Mouse (Mus musculus): ENCODE data around the gene St7l. TPM values are rescaled to one million over a fixed set of nuclear protein-coding genes. Genes with fewer than 3 reads are reported as not detected.
A peak's percentile ranks its signal among the peaks of the same experiment; 100 is the strongest.

The St7l gene
- polyA plus RNA-seq, 1 experiment = 7.4 TPM

DNA sequence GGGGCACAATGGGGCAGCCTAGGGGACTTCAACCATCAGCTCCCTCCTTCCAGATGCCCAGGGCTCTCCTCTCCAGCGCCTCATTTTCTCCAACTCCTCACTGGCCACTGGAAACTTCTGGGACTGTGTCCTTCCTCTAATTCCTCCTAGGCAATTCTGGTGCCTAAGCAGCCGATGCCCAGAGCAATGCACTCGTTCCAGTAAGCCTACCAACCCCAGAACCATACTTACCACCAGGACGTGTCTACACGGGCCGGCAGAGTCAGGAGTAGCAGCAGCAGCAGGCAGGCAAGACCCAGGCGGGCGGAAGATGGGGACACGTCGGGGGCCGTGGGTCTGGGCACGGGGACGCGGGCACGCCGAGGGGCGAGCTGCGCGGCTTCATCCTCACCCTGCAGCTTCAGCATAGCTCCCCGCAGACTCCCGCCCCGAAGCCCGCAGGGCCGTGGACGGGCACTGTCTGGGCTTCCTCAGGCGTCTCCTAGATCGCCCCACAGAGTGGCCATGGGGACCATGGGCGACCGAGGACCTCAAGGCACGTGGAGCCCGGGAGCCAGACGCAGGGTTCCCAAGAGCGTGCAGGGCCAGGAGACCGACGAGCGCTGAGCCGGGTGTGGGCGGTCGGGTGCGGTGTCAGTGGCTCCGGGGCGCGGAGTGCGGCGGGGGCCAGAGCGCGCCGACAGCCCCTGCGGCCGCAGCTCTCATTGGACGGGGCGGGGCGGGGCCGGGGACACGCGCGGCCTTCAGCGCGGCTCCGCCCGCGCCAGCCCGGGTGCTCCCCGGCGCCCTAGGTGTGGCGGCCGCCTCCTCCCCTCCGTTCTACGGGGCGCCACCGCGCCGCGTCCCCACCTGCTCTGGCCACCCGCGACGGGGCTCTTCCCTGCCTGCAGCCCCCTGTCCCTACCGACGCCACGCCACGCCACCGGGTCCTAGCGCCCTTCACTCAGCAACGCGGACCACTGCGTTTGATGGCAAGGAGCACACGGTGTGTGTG lies 97.6 kb downstream of the St7l start, which contains the start of gene Wnt2b:
Gene Wnt2b (minus strand): TSS at position 856 of the 994 bp plus-strand sequence.
- DNase-seq = no peak
- Histone ChIP-seq H3K27me3 (replicated peaks; ENCODE audit: control insufficient read depth, insufficient read depth, low read length) (peaks cover 3% of the 10 kb centered on the region; the same call in 1 of the 2 replicates), H3K4me1 (ENCODE audit: control insufficient read depth, insufficient read depth, low read length) (no peaks in the 10 kb centered on the region), H3K27ac (ENCODE audit: insufficient read depth, low read depth, low read length) (no peak within 1 kb of the TSS), H3K4me3 (ENCODE audit: insufficient read depth, low read depth, low read length) (peak within 1 kb of the TSS; percentile 40), H3K36me3 (ENCODE audit: control insufficient read depth, insufficient read depth, low read length) (no peaks in the 10 kb centered on the region)
- TF ChIP-seq POLR2A (IDR thresholded peaks at IDR 0.05; ENCODE audit: low read depth, low read length) (no peak), CTCF (conservative IDR thresholded peaks at IDR 0.05; ENCODE audit: insufficient read depth, insufficient read length, low read depth, low read length) (no peak)
- WGBS = 2% methylated on average over 84 of the region's 87 CpGs

DNA sequence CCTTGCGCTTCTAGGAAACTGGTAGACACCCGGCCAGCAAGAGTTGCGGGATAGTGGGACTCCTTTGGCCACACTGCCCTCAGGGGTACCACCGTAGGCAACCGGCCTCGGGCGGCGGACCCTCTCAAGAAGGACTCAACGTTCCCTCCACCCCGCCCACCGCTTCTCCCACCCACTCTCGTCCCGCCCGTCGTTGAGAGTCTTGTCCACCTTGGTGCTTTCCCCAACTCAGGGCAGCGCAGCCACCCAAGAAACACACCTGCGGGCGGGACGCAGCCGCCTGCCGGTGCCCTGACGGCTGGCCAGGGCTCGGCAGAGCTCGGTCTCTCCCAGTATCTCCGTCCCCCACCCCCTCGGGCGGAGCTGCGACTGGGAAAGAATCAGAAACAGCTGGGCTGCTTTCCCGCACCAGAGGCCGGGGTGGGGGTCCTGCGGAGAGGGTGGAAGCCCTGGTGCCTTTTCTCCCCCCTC lies 98.4 kb downstream of the St7l start:
- WGBS = 2% methylated on average over 31 of the region's 31 CpGs
- TF ChIP-seq POLR2A (IDR thresholded peaks at IDR 0.05; ENCODE audit: low read depth, low read length) (no peak), CTCF (conservative IDR thresholded peaks at IDR 0.05; ENCODE audit: insufficient read depth, insufficient read length, low read depth, low read length) (no peak)
- Histone ChIP-seq H3K36me3 (ENCODE audit: control insufficient read depth, insufficient read depth, low read length) (no peaks in the 10 kb centered on the region), H3K27me3 (replicated peaks; ENCODE audit: control insufficient read depth, insufficient read depth, low read length) (peaks cover 3% of the 10 kb centered on the region; the same call in 1 of the 2 replicates), H3K4me1 (ENCODE audit: control insufficient read depth, insufficient read depth, low read length) (no peaks in the 10 kb centered on the region), H3K4me3 (ENCODE audit: insufficient read depth, low read depth, low read length) (peak overlapping the region; percentile 40), H3K27ac (ENCODE audit: insufficient read depth, low read depth, low read length) (no peak overlapping the region)
- no peak for DNase-seq

DNA sequence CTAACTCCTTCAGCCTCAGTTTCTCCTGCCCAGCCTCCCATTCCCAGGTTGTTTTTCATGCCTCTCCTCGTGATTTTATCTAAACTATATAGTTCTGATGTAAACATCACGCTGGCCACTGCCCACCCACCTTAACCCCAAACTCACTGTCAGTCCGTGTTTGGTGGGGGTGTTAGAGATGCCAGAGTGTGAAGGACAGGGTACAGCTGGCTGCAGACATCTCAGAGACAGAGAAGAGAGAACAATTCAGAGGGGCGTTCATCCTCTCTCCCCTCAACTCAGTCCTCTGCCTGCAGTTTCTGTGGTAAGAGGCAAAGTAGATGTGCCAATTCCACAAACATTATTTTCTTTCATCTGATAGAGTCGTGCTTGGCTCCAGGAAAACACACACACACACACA lies 99.1 kb downstream of the St7l start:
- Histone ChIP-seq H3K27ac (ENCODE audit: insufficient read depth, low read depth, low read length) (no peak overlapping the region), H3K4me1 (ENCODE audit: control insufficient read depth, insufficient read depth, low read length) (no peaks in the 10 kb centered on the region), H3K36me3 (ENCODE audit: control insufficient read depth, insufficient read depth, low read length) (no peaks in the 10 kb centered on the region), H3K4me3 (ENCODE audit: insufficient read depth, low read depth, low read length) (no peak overlapping the region), H3K27me3 (replicated peaks; ENCODE audit: control insufficient read depth, insufficient read depth, low read length) (peaks cover 3% of the 10 kb centered on the region; the same call in 1 of the 2 replicates)
- TF ChIP-seq CTCF (conservative IDR thresholded peaks at IDR 0.05; ENCODE audit: insufficient read depth, insufficient read length, low read depth, low read length) (no peak), POLR2A (IDR thresholded peaks at IDR 0.05; ENCODE audit: low read depth, low read length) (no peak)
- no peak for DNase-seq
- WGBS = 11% methylated on average over 5 of the region's 5 CpGs

DNA sequence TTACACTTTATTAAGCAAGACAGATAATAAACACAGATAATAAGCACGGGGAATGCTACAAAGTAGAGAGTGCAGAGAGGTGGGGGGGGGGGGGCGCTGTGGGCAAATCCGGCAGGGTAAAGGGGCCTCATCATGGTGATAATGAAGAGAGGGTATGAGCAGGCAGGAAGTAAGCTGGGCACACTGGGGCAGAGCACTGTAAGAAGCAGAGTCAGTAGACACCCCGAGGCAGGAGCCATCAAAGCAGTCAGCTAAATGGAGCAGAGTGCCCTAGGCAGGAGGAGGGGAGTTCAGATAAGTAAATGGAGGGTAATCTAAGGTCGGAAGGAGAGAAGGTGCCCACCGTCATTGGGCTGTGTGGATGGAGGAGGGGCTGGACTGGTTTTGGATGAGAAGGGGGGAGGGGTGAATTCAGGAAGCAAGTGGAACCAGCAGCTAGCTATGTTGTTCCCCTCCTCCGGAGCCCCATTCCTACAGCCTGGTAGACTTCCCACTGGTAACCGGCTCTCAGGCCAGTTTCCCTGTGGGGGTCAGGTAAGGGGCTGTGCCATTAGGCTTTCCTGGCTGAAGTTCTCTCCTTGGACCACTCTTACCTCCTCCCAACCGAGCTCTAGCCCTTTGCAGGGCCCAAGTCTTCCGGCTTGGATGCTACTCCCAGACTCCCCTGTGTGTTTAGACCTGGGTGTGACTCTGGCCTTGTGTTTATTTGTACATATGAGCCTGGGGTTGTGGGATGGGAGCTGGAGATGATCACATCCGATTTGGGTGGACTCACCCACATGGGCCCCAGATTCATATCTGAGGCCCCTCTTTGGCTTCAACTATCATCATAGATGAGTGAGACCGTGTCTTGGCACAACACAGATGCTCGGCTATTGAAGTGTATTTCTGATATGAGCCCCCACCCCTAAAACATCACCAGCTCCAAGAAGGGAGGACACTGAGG lies 99.8 kb downstream of the St7l start:
- Histone ChIP-seq H3K27me3 (replicated peaks; ENCODE audit: control insufficient read depth, insufficient read depth, low read length) (peaks cover 3% of the 10 kb centered on the region; the same call in 1 of the 2 replicates), H3K4me3 (ENCODE audit: insufficient read depth, low read depth, low read length) (no peak overlapping the region), H3K36me3 (ENCODE audit: control insufficient read depth, insufficient read depth, low read length) (no peaks in the 10 kb centered on the region), H3K27ac (ENCODE audit: insufficient read depth, low read depth, low read length) (no peak overlapping the region), H3K4me1 (ENCODE audit: control insufficient read depth, insufficient read depth, low read length) (peaks cover 3% of the 10 kb centered on the region; the same call in 1 of the 2 replicates)
- no peak for DNase-seq
- TF ChIP-seq POLR2A (IDR thresholded peaks at IDR 0.05; ENCODE audit: low read depth, low read length) = no peak
- TF ChIP-seq CTCF (conservative IDR thresholded peaks at IDR 0.05; ENCODE audit: insufficient read depth, insufficient read length, low read depth, low read length) = no peak
- WGBS = 46% methylated on average over 12 of the region's 13 CpGs

DNA sequence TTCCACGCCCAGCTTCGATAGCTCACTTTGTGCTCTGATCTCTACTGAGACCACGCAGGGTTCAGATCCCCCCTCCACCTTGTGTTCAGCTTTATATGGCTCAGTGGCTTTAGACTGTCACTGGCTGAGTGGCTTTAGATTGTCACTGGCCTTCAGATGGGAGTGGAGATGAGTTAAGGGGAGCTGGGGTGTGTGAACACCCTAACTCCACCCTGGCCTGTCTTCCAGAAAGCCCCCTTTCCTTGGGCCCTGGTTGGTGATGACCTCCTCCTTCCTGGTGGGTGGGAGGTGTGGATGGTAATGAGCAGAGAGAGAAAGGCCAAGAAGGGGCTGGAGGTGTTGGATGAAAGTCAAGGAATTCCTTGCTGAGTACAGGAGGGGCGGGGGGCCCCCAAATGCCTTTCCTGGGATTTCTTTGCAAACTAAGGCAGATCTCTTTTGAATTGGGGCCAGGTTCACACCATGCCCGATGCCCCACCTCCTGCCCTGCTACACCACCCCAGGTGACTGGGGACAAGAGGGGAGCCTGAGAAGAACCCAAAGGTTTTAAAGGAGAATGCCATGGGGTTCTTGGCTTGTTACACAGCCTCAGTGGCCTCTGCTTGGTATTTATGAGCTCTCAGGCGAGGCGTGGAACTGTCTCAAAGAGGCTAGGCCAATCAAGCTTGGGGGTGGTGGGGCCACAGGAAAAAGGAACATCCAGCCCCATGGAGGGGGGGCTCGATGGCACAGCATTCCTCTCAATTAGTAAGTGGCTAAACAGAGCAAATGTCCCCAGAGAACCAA lies 101.5 kb downstream of the St7l start:
- DNase-seq = no peak
- WGBS = 87% methylated on average over 8 of the region's 8 CpGs
- H3K4me3 ChIP-seq (ENCODE audit: insufficient read depth, low read depth, low read length) = no peak overlapping the region
- H3K27ac ChIP-seq (ENCODE audit: insufficient read depth, low read depth, low read length) = no peak overlapping the region
- peaks cover 3% of the 10 kb centered on the region; the same call in 1 of the 2 replicates for H3K4me1 ChIP-seq (ENCODE audit: control insufficient read depth, insufficient read depth, low read length)
- H3K27me3 ChIP-seq (replicated peaks; ENCODE audit: control insufficient read depth, insufficient read depth, low read length) = peaks cover 3% of the 10 kb centered on the region; the same call in 1 of the 2 replicates
- no peak for TF ChIP-seq POLR2A (IDR thresholded peaks at IDR 0.05; ENCODE audit: low read depth, low read length)
- no peak for TF ChIP-seq CTCF (conservative IDR thresholded peaks at IDR 0.05; ENCODE audit: insufficient read depth, insufficient read length, low read depth, low read length)
- H3K36me3 ChIP-seq (ENCODE audit: control insufficient read depth, insufficient read depth, low read length) = no peaks in the 10 kb centered on the region

DNA sequence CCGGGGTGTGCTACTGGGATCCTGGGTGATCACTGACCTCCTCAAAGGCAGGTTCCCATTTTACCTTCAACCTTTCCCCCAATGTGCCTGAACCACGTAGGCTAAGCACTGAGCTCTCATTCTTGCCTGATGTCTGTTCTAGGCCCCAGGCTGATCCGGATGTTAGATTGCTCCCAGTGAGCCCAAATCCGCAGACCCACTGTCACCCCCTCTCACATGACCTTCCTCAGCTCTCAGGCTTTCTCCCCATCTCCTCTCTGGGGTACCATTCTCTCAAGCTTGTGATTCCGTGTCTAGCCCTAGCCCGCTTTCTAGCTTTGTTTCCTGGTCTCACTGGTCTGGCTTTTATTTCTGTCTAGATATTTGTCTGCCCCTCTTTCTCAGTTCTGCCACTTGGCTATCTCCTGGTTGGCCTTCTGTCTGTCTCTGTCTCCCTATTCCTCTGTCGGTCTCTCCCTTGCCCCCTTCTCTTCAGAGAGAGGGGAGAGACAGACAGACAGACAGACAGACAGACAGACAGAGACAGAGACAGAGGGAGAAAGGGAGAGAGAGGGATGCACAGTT lies 102.3 kb downstream of the St7l start:
- H3K4me3 ChIP-seq (ENCODE audit: insufficient read depth, low read depth, low read length) = no peak overlapping the region
- no peaks in the 10 kb centered on the region for H3K36me3 ChIP-seq (ENCODE audit: control insufficient read depth, insufficient read depth, low read length)
- H3K4me1 ChIP-seq (ENCODE audit: control insufficient read depth, insufficient read depth, low read length) = peaks cover 3% of the 10 kb centered on the region; the same call in 1 of the 2 replicates
- no peak overlapping the region for H3K27ac ChIP-seq (ENCODE audit: insufficient read depth, low read depth, low read length)
- no peak for DNase-seq
- H3K27me3 ChIP-seq (replicated peaks; ENCODE audit: control insufficient read depth, insufficient read depth, low read length) = peaks cover 3% of the 10 kb centered on the region; the same call in 1 of the 2 replicates
- TF ChIP-seq CTCF (conservative IDR thresholded peaks at IDR 0.05; ENCODE audit: insufficient read depth, insufficient read length, low read depth, low read length) = no peak
- no peak for TF ChIP-seq POLR2A (IDR thresholded peaks at IDR 0.05; ENCODE audit: low read depth, low read length)
- 92% methylated on average over 7 of the region's 7 CpGs for WGBS
